Mouse (Mus musculus) midbrain, embryonic 15.5 days (tissue): ENCODE data around the gene Arhgap8. TPM values are rescaled to one million over a fixed set of nuclear protein-coding genes. Genes with fewer than 3 reads are reported as not detected.
A peak's percentile ranks its signal among the peaks of the same experiment; 100 is the strongest.

Experiments used
- ATAC-seq: fragments of 200-750 bp; cut with Nextera tagmentation; replicated peaks from 2 replicates; pipeline ENCODE4 v1.8.0; 2017; ENCODE audit warnings: moderate TSS enrichment
- H3K27ac ChIP-seq: fragments of 300-500 bp; sonication (generic); 2 replicates; pipeline ENCODE4 v1.5.1; 2015; ENCODE audit warnings: mild to moderate bottlenecking, inconsistent platforms
- H3K27me3 ChIP-seq: fragments of 300-500 bp; sonication (generic); replicated peaks from 2 replicates; pipeline ENCODE4 v1.6.1; 2015; ENCODE audit warnings: inconsistent platforms
- H3K36me3 ChIP-seq: fragments of 300-500 bp; sonication (generic); replicated peaks from 2 replicates; pipeline ENCODE4 v1.6.1; 2015; ENCODE audit warnings: inconsistent platforms
- H3K4me1 ChIP-seq: fragments of 300-500 bp; sonication (generic); 2 replicates; pipeline ENCODE4 v1.6.1; 2015; ENCODE audit warnings: inconsistent platforms
- H3K4me2 ChIP-seq: fragments of 300-500 bp; sonication (generic); 2 replicates; pipeline ENCODE4 v1.6.1; 2015; ENCODE audit warnings: inconsistent platforms, mild to moderate bottlenecking, moderate library complexity
- H3K4me3 ChIP-seq: fragments of 300-500 bp; sonication (generic); 2 replicates; pipeline ENCODE4 v1.5.1; 2015; ENCODE audit warnings: mild to moderate bottlenecking, inconsistent platforms
- H3K9ac ChIP-seq: fragments of 300-500 bp; sonication (generic); 2 replicates; pipeline ENCODE4 v1.6.1; 2015; ENCODE audit warnings: mild to moderate bottlenecking, inconsistent platforms
- H3K9me3 ChIP-seq: fragments of 300-500 bp; sonication (generic); 2 replicates; pipeline ENCODE4 v1.6.1; 2016; ENCODE audit warnings: inconsistent platforms
- WGBS: fragments of 180-500 bp; shearing (Covaris S2); methylation state at CpG from one replicate; pipeline ENCODE4 v1.1.7; 2015; ENCODE audit warnings: mixed read lengths; 5-methylcytosine and 5-hydroxymethylcytosine counted together
- polyA plus RNA-seq: library from polyadenylated mRNA; unstranded; fragments of >200 nt; fragmentation: Nextera tagmentation; extraction: Ambion mirVana; gene quantifications from 2 replicates; pipeline ENCODE4 v1.2.1, GENCODE M21; 2015

The Arhgap8 gene
- polyA plus RNA-seq, 1 experiment from 2014 or later: 0.59 TPM

DNA sequence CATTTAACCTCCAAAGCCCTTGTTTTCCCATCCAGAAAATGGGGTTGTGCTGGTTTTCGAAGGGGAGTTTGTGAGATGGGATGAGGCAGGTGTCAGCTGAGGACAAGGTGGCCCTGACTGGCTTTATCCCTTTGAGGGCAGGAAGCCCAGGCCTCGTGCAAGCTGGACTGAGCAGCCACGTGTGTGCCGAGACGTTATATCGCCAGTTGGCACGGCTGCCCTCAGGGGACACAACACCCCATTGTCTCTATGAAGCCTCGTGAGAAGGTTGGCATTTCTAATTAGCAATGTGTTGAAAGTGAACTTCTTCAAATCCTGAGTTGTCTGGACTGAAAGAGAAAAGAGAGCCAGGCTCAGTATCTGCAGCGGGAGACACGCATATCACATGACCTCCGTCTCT is 98.4 kb downstream of the Arhgap8 start:
- 51% methylated on average over 11 of the region's 11 CpGs for WGBS
- Histone ChIP-seq H3K4me1 (peaks cover 53% of the 10 kb centered on the region), H3K4me2 (no peak overlapping the region), H3K9me3 (no peaks in the 10 kb centered on the region), H3K9ac (no peak overlapping the region), H3K36me3 (no peaks in the 10 kb centered on the region), H3K27ac (0 out of 2 replicates have a peak overlapping the region, but pooled peaks have one; percentile 12), H3K27me3 (no peaks in the 10 kb centered on the region), H3K4me3 (no peak overlapping the region)
- ATAC-seq: no peak

DNA sequence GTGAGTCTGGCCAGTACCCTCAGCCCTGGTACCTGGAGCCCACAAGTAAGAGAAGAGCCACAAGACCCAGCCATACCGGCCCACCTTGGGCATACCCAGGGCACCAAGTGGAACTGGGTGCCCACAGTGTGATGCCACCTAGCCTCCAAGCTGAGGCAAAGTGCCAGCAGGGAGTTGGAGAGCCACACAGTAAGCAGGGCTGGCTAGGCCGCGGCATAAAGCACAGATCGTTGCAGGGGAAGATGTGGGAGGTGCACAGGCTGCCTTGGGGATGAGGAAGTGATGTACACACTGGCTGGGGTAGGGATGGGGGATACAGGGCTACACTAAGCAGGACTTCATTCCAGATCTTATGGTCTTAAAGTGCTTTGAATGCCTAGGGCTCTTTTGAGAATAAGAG is 101.0 kb downstream of the Arhgap8 start:
- H3K9me3 ChIP-seq: no peaks in the 10 kb centered on the region
- H3K27ac ChIP-seq: no peak overlapping the region
- H3K4me3 ChIP-seq: no peak overlapping the region
- H3K4me2 ChIP-seq: no peak overlapping the region
- ATAC-seq: no peak
- peaks cover 35% of the 10 kb centered on the region for H3K4me1 ChIP-seq
- H3K36me3 ChIP-seq: no peaks in the 10 kb centered on the region
- WGBS: 79% methylated on average over 4 of the region's 4 CpGs
- H3K9ac ChIP-seq: no peak overlapping the region
- no peaks in the 10 kb centered on the region for H3K27me3 ChIP-seq

Other genes with a start within 250 kb of the Arhgap8 start
- gene Rtl6, start 162.2 kb upstream of the Arhgap8 start, polyA plus RNA-seq: 77.6 and 78.9 TPM in 2 replicates
- gene Prr5, start 50.4 kb upstream of the Arhgap8 start, polyA plus RNA-seq: 27.5 and 27.7 TPM in 2 replicates
- 6.0 and 7.6 TPM in 2 replicates for gene Phf21b, start 136.0 kb downstream of the Arhgap8 start, polyA plus RNA-seq
- 0.83 and 0.96 TPM in 2 replicates for gene Gm29666, start 200.0 kb downstream of the Arhgap8 start, polyA plus RNA-seq
- 25.4 and 26.2 TPM in 2 replicates for gene Nup50, start 203.4 kb downstream of the Arhgap8 start, polyA plus RNA-seq